Mouse (Mus musculus) liver, embryonic 15.5 days (tissue): ENCODE data around the gene Hist1h1d. TPM values are rescaled to one million over a fixed set of nuclear protein-coding genes. Genes with fewer than 3 reads are reported as not detected.
"Not testable (repeated sequence)": the region's sequence is repeated elsewhere in the genome, so short reads cannot be mapped to it uniquely, and the experiment has no call there.

ENCODE experiments used
- ATAC-seq: fragments of 200-750 bp; cut with Nextera tagmentation; 2 replicates; pipeline ENCODE4 v1.8.0; 2017; ENCODE audit warnings: moderate number of reproducible peaks, mild to moderate bottlenecking, moderate library complexity; ENCODE audit not compliant: insufficient read depth
- H3K27ac ChIP-seq: fragments of 300-500 bp; sonication (generic); replicated peaks from 2 replicates; pipeline ENCODE4 v1.5.1; 2015; ENCODE audit warnings: mild to moderate bottlenecking, inconsistent platforms
- H3K27me3 ChIP-seq: fragments of 300-500 bp; sonication (generic); 2 replicates; pipeline ENCODE4 v1.6.1; 2015; ENCODE audit warnings: mild to moderate bottlenecking, inconsistent platforms
- H3K36me3 ChIP-seq: fragments of 300-500 bp; sonication (generic); replicated peaks from 2 replicates; pipeline ENCODE4 v1.6.1; 2015; ENCODE audit warnings: moderate library complexity, mild to moderate bottlenecking, inconsistent platforms
- H3K4me1 ChIP-seq: fragments of 300-500 bp; sonication (generic); replicated peaks from 2 replicates; pipeline ENCODE4 v1.6.1; 2015; ENCODE audit warnings: inconsistent platforms
- H3K4me2 ChIP-seq: fragments of 300-500 bp; sonication (generic); 2 replicates; pipeline ENCODE4 v1.6.1; 2015; ENCODE audit warnings: moderate library complexity, mild to moderate bottlenecking, inconsistent platforms
- H3K4me3 ChIP-seq: fragments of 300-500 bp; sonication (generic); replicated peaks from 2 replicates; pipeline ENCODE4 v1.5.1; 2015; ENCODE audit warnings: mild to moderate bottlenecking, inconsistent platforms
- H3K9ac ChIP-seq: fragments of 300-500 bp; sonication (generic); 2 replicates; pipeline ENCODE4 v1.6.1; 2015; ENCODE audit warnings: moderate library complexity, mild to moderate bottlenecking, inconsistent platforms
- H3K9me3 ChIP-seq: fragments of 300-500 bp; sonication (generic); replicated peaks from 2 replicates; pipeline ENCODE4 v1.6.1; 2016; ENCODE audit warnings: inconsistent platforms
- WGBS: fragments of 180-500 bp; shearing (Covaris S2); methylation state at CpG from one replicate; pipeline ENCODE4 v1.1.7; 2015; ENCODE audit warnings: mixed read lengths; ENCODE audit not compliant: insufficient replicate concordance; 5-methylcytosine and 5-hydroxymethylcytosine counted together
- polyA plus RNA-seq: library from polyadenylated mRNA; unstranded; fragments of >200 nt; fragmentation: Nextera tagmentation; extraction: Ambion mirVana; gene quantifications from 2 replicates; pipeline ENCODE4 v1.2.1, GENCODE M21; 2015

Gene Hist1h1d
- polyA plus RNA-seq, 1 experiment from 2014 or later = 1.1 TPM

GRCm38 (mm10) chr13:23586099-23586939, 33.3 kb downstream of the Hist1h1d start:
- peaks cover 48% of the 10 kb centered on the region for H3K4me1 ChIP-seq
- H3K4me3 ChIP-seq = peak overlapping the region; percentile 60
- WGBS = 3% methylated on average over 22 of the region's 22 CpGs
- no peaks in the 10 kb centered on the region for H3K27me3 ChIP-seq
- peak overlapping the region; percentile 74 for H3K4me2 ChIP-seq
- H3K27ac ChIP-seq = peak overlapping the region; percentile 97
- no peak for ATAC-seq
- no peaks in the 10 kb centered on the region for H3K36me3 ChIP-seq
- H3K9me3 ChIP-seq = no peaks in the 10 kb centered on the region
- H3K9ac ChIP-seq = peak overlapping the region; percentile 66

- Histone ChIP-seq H3K9me3 (no peaks in the 10 kb centered on the region), H3K27ac (peak overlapping the region; percentile 97), H3K36me3 (no peaks in the 10 kb centered on the region), H3K4me3 (peak overlapping the region; percentile 60), H3K4me1 (peaks cover 44% of the 10 kb centered on the region), H3K27me3 (no peaks in the 10 kb centered on the region), H3K4me2 (peak overlapping the region; percentile 74), H3K9ac (peak overlapping the region; percentile 66)
- 4% methylated on average over 1 of the region's 1 CpGs for WGBS
- no peak for ATAC-seq
Measured at GRCm38 (mm10) chr13:23586940-23587225, 33.8 kb downstream of the Hist1h1d start.

- no peak overlapping the region for H3K4me3 ChIP-seq
- H3K4me2 ChIP-seq = no peak overlapping the region
- H3K9ac ChIP-seq = no peak overlapping the region
- H3K9me3 ChIP-seq = no peaks in the 10 kb centered on the region
- no peaks in the 10 kb centered on the region for H3K36me3 ChIP-seq
- WGBS = 84% methylated on average over 7 of the region's 7 CpGs
- H3K27me3 ChIP-seq = no peaks in the 10 kb centered on the region
- no peak overlapping the region for H3K27ac ChIP-seq
- no peak for ATAC-seq
- H3K4me1 ChIP-seq = peaks cover 55% of the 10 kb centered on the region
Measured at GRCm38 (mm10) chr13:23591206-23591605, 38.1 kb downstream of the Hist1h1d start.

DNA sequence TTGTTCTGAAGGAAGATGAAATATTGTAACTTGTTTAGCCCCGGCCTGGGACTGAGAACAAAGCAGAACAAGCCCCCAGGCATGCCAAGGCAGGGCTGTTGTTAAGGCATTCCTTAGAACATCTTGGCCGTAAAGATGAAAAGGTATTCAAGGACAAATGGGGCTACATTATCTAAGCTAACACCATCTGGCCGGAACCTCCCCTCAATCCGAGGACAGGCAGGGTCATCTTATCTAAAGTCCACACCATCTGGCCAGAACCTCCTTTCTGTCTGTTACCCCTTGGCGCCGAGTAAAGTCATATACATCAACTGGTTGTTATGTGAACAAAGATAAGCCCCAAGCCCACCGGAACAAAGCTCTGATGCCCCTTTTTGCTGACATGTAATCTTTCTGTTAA, 38.8 kb downstream of the Hist1h1d start:
- H3K4me1 ChIP-seq = peaks cover 54% of the 10 kb centered on the region
- ATAC-seq, H3K27me3 ChIP-seq, H3K9me3 ChIP-seq, H3K9ac ChIP-seq, H3K27ac ChIP-seq, H3K4me3 ChIP-seq, H3K4me2 ChIP-seq, H3K36me3 ChIP-seq: not testable (repeated sequence)
- WGBS = 67% methylated on average over 7 of the region's 7 CpGs

DNA sequence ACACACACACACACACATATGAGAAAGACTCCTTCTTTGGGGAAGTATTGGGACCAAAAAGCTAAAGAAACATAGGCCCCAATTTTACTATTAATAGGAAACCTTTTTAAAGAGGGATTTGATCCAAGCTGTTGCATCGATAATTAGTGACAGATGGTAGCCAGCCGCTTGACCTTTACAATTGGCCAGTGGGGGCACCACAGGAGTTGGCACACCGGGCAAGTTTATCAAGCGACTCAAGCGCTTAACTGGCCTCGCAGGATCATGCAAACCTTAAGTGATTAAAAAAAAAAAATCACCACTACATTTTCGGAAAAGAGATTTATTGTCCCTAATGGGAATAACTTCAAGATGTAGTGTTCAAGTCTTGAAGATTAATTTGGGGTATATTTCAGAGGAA, 39.6 kb downstream of the Hist1h1d start:
- Histone ChIP-seq H3K4me1 (peaks cover 57% of the 10 kb centered on the region), H3K4me3 (no peak overlapping the region), H3K9me3 (no peaks in the 10 kb centered on the region), H3K9ac (peak overlapping the region; percentile 35; the same call in 1 of the 2 replicates), H3K36me3 (no peaks in the 10 kb centered on the region), H3K4me2 (no peak overlapping the region), H3K27ac (peak overlapping the region; percentile 84), H3K27me3 (no peaks in the 10 kb centered on the region)
- WGBS = 73% methylated on average over 7 of the region's 7 CpGs
- ATAC-seq = no peak

DNA sequence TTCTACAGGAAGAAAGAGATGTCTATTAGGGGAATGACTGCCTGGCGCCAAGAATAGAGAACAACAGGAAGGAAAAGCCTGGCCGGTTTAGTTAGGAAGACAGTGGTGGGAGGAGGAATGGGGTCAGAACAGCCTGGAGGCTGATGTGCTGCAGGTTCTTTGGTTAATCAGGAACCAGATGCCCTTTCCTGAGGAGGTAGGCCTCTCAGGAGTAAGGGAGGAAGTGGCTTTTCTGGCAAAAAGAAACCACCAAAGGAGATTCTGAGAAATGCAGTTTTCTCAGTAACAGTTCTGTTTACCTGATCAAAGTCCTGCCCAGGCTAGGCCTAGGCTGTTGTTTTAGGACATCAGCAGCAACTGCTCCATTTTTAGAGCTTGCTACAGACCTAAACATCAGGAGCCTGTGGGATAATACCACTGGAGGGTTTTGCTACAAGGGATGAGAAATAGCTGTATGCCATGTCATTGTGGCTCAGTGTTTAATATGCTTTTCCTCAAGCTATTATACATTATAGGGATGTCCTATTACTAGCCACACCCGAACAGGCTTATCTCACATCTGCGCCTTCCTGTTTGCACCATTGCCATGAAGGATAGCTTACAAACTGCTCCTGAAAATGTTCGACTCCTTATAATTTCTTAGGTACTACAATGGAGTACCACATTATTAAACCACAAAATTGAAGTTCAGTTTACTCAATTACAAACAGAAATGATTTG, 40.1 kb downstream of the Hist1h1d start:
- Histone ChIP-seq H3K9me3 (no peaks in the 10 kb centered on the region), H3K27me3 (no peaks in the 10 kb centered on the region), H3K27ac (peak overlapping the region; percentile 84), H3K4me1 (peaks cover 57% of the 10 kb centered on the region), H3K36me3 (no peaks in the 10 kb centered on the region), H3K9ac (peak overlapping the region; percentile 35), H3K4me2 (peak overlapping the region; percentile 21; the same call in 1 of the 2 replicates), H3K4me3 (no peak overlapping the region)
- 13% methylated on average over 5 of the region's 5 CpGs for WGBS
- ATAC-seq = no peak

GRCm38 (mm10) chr13:23595185-23595584, 42.1 kb downstream of the Hist1h1d start:
- H3K36me3 ChIP-seq = no peaks in the 10 kb centered on the region
- peak overlapping the region; percentile 88 for H3K27ac ChIP-seq
- H3K4me3 ChIP-seq = 0 out of 2 replicates have a peak overlapping the region, but pooled peaks have one; percentile 6
- peak overlapping the region; percentile 21 for H3K4me2 ChIP-seq
- H3K4me1 ChIP-seq = peaks cover 53% of the 10 kb centered on the region
- 16% methylated on average over 2 of the region's 2 CpGs for WGBS
- H3K27me3 ChIP-seq = no peaks in the 10 kb centered on the region
- H3K9me3 ChIP-seq = no peaks in the 10 kb centered on the region
- peak overlapping the region; percentile 41 for H3K9ac ChIP-seq
- ATAC-seq = peak; percentile 55

DNA sequence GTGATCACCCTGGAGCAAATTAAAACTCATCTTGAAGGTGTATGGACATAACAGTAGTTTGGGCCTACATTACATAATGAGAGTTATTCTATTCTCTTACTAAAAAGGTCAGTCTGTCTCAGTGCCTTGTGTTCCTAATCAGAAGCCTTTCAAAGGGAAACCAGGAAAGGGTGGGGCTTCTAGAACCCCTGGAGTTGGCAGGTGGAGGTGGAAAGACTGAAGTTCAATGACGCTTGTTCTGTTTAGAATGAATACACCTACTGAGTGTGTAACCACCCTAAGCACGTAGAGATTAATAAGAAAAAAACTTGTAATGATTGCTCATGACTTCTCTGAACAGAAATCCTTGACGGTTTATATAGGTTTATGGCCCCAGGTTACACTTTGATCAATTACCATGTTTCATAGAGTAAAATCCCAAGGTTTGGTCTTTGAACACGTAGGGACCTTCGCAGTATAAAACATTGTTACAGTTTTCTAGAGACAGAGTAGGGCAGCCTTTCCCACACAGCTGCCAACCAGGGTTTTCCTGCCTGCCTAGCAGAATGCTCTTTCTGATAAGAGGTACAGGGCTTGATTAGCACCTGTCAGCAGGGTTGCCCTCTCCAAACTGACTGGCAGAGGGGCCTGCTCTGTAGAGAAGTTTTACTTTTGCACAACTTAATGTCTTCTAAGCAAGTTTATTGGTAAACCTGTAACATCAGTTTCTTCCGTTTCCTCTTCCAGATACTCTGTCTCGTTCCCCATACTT, 42.7 kb downstream of the Hist1h1d start:
- peak; percentile 94 for ATAC-seq

GRCm38 (mm10) chr13:23597957-23598356, 44.9 kb downstream of the Hist1h1d start:
- H3K27me3 ChIP-seq = no peaks in the 10 kb centered on the region
- peak overlapping the region; percentile 88 for H3K27ac ChIP-seq
- H3K36me3 ChIP-seq = 0 out of 2 replicates have a peak, but pooled peaks cover 3% of the 10 kb centered on the region
- no peak for ATAC-seq
- peaks cover 45% of the 10 kb centered on the region for H3K4me1 ChIP-seq
- WGBS = 4% methylated on average over 9 of the region's 9 CpGs
- no peaks in the 10 kb centered on the region for H3K9me3 ChIP-seq
- peak overlapping the region; percentile 7; the same call in 1 of the 2 replicates for H3K9ac ChIP-seq
- no peak overlapping the region for H3K4me3 ChIP-seq
- 0 out of 2 replicates have a peak overlapping the region, but pooled peaks have one; percentile 21 for H3K4me2 ChIP-seq

More for the DNA sequence above, 42.7 kb downstream of the Hist1h1d start:
- no peaks in the 10 kb centered on the region for H3K36me3 ChIP-seq
- H3K4me3 ChIP-seq = peak overlapping the region; percentile 6; the same call in 1 of the 2 replicates
- peaks cover 53% of the 10 kb centered on the region for H3K4me1 ChIP-seq
- H3K9ac ChIP-seq = peak overlapping the region; percentile 41
- peak overlapping the region; percentile 88 for H3K27ac ChIP-seq
- WGBS = 30% methylated on average over 7 of the region's 7 CpGs
- no peaks in the 10 kb centered on the region for H3K27me3 ChIP-seq
- no peaks in the 10 kb centered on the region for H3K9me3 ChIP-seq
- peak overlapping the region; percentile 21 for H3K4me2 ChIP-seq

GRCm38 (mm10) chr13:23603182-23603699, 50.2 kb downstream of the Hist1h1d start:
- Histone ChIP-seq H3K9ac (no peak overlapping the region), H3K4me2 (no peak overlapping the region), H3K9me3 (no peaks in the 10 kb centered on the region), H3K27me3 (no peaks in the 10 kb centered on the region), H3K36me3 (0 out of 2 replicates have a peak, but pooled peaks cover 3% of the 10 kb centered on the region), H3K4me1 (peaks cover 17% of the 10 kb centered on the region), H3K4me3 (no peak overlapping the region), H3K27ac (peak overlapping the region; percentile 25; the same call in 1 of the 2 replicates)
- 42% methylated on average over 7 of the region's 7 CpGs for WGBS
- no peak for ATAC-seq
